Mouse (Mus musculus): Measurements from ENCODE around the gene Pacs1.

The Pacs1 gene

DNA sequence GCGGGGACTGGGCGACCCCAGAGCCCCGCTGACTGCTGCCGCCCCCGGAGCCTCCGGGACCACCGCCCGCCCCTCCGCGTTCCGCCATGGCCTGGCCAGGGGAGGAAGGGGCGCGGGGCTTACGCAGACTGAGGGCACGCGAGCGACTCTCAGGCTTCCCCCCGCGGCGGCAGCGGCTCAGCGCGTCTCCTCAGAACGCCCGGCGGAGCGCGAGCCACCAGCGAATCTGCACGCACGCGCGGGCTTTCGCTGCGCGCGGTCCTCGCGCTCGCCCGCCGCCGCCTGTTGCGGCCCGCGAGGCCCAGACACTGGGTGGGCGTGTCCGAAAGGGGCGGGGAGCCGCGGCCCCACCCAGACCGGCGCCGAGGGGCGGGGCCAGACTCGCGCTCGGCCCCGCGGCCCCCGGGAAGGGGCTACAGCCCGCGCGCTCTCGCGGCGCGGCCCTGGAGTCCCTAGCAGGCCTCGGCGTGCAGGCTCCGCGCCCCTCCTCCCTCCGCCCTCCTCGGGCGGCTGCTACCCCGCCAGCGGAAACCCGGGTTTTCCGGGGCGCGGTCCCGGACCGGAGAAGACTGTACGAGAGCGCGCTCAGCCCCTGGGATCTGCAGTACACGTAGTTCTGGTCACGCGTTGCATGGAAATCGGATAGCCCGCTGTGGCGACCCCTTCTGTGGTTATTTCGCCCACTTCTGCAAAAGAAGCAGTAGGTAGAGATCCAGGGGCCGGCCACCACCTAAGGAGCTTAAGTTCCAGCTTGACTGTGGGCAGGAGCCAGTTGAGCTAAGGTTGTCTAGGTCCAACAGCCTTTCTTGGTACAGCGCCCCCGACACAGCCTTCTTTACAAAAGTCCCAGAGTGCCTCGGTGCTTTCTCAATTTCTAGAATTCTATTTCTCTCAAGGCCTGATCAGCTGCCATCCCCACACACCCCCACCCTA is at the start of gene Pacs1:
Gene Pacs1 (minus strand): TSS at position 319 of the 933 bp plus-strand sequence.
- peak; percentile 88 to 89 for DNase-seq

DNA sequence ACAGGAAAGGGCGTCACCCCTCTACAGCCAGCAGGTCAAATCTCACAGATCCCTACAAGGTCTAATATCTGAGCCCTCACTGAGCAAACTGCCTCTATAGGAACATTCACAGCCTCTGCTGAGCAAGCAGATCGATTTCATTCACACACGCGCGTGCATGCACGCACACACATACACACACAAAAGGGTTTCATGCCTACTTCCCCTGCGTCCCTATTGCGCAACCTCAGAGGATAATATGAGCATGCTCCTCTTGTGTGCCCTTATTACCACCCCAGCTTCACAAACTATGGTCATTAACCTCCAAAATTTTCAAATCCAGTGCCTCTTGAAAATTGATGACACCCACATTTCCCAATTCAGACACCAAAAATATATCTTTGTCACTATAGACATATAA is 40.3 kb upstream of the Pacs1 start:
- no peak for DNase-seq

DNA sequence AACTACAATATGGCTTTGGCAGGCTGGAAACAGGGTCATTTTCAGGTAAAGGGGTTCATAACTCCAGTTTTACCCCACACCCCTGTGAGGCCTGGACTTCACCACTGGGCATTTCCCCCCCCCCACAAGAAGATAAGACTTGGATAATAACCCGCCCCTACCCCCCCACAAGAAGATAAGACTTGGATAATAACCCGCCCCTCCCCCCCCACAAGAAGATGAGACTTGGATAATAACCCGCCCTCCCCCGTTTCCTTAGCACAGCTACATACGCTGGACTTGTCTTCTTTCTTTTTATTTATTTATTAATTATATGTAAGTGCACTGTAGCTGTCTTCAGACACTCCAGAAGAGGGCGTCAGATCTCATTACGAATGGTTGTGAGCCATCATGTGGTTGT is 36.1 kb upstream of the Pacs1 start:
- DNase-seq = no peak

DNA sequence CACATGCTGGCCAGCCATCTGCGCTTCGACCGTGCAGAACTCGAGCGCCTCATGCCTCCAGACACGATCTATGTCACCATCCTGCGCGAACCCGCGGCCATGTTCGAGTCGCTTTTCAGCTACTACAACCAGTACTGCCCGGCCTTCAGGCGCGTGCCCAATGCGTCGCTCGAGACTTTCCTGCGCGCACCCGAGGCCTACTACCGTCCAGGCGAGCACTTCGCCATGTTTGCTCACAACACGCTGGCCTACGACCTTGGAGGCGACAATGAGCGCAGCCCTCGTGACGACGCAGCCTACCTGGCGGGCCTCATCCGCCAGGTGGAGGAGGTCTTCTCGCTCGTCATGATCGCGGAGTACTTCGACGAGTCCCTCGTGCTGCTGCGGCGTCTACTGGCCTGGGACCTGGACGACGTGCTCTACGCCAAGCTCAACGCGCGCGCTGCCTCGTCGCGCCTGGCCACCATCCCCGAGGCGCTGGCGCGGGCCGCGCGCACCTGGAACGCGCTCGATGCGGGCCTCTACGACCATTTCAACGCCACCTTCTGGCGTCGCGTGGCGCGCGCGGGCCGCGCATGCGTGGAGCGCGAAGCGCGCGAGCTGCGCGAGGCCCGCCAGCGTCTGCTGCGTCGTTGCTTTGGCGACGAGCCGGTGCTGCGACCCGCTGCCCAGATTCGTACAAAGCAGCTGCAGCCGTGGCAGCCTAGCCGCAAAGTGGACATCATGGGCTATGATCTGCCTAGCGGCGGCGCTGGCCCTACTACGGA is 34.2 kb upstream of the Pacs1 start:
- no peak for DNase-seq

DNA sequence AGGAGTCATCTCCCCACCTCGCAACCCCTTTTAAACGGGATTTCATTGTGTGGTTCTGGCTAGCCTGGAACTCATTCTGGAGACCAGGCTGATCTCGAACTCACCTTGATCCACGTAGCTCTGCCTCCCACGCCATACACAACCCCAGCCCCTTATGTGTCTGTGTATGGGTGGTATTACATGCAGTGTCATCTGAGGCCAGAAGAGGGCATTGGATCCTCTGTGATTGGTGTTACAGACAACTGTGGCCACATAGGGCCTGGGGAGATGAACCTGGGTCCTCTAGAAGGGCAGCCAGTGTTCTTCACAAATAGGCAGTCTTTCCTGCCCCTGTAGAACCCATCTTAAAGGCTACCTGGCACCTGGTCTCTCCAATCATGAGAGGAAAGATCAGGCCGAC is 33.4 kb upstream of the Pacs1 start:
- no peak for DNase-seq

DNA sequence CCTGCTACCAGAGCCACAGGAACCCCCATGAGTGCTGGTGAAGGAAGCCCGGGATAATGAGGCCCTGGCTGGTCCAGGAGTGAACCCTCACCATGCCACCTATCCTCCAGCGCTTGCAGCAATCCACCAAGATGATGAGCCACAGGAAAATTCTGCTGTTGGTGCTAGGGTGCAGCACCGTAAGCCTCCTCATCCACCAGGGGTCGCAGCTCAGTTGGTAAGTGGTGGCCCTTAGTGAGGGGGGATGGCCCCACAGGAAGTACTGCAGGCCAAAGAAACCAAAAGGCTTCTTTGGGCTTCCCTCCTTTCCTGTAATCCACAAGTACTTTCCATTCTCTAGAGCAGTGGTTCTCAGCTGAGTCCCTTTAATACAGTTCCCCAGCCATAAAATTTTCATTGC is 29.5 kb upstream of the Pacs1 start:
- DNase-seq = peak; percentile 52 to 74

DNA sequence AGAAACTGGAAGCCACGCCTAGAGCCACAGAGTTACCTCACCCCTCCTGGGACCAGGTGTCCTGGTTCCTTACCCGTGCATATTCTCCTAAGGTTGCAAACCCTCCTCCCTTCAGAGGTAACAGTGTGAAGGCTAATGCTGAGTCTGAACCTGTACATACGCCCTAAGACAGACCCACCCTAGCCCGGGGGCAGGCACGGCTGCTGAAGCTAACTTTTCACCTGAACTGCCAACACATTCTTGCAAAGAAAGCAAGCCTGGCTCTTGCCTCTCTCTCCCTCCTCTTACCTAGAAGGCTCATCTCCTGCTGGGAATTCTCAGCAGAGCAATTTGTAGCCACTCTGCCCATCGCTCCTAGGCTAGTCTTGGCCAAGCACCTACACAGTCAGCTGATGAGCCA is 27.7 kb upstream of the Pacs1 start:
- DNase-seq = no peak

DNA sequence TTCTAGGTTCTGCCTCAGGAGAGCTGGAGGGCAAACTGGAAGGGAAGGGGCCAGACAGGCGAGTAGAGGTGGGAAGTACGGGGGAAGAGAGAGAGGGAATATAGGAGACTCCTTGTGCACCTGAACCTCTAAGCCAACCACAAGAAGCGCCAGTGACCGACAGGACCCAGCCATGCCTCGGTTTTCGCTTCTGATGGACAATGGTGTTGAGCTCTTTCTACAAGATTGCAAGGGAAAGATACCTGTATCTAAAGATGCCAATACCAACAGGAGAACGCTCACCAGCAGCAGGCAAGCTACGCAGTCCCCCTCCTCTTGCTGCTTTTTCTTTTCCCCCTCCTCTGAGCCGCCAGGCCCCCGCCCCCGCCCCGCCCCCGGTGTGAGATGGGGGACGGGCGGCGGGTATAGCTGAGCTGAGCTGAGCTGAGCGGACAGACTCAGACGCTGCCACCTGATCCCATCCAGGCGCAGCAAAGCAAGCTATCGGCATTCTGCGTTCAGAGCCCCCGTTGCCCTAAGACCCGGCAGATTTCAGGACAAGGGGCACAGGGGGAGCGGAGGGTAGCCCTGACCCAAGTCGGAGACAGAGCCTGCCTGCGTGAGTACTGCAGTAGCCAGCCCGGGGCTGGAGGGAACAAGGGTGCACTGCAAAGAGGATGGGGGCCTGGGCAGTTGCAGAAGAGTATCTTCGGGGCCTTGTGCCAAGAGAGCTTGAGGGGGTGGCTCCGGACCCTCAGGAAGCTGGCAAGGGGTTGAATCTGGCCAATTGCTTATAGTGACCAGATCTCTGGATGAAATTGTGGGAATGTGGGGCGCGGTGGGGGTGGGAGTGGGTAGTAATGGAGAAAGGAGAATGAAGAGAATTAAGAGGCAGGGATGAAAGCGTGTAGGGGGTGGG is 25.2 kb upstream of the Pacs1 start, which contains the start of gene Gal3st3:
Gene Gal3st3 (plus strand): TSS at position 429 of the 898 bp plus-strand sequence.
- no peak for DNase-seq

DNA sequence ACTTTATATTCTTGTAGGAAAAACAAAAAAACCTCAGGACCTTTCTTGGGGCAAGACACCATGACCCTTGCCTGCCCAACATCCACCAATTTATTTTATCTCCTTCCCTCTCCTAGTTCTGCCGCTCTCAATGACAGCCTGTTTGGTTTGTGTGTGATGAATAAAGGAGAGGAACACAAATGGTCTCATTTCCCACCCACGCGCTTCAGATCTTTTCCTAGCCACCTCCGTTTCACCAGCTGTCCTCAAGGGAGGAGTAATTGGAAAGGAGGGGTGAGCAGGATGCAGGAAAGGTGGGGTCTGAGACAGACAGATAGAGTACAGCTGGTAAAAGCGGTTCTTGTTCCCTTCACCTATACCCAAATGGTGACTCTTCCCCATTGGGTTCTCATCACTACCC is 23.7 kb upstream of the Pacs1 start:
- no peak for DNase-seq

DNA sequence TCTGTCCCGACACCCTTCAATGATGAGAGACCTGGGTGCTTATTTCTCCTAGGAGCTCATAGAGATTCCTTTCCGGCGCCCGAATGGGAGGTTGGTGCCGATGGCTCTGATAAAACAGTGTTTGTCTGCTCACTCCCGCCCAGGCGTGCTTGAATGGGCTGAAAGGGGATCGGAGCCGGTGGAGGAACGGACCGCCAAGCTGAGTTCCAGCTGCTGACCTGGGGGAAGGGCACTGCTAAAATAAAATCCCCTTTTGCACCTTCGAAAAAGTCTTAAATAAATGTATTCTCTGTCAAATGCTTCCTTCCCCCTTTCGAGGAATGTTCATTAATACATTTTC is 22.8 kb upstream of the Pacs1 start:
- no peak for DNase-seq

DNA sequence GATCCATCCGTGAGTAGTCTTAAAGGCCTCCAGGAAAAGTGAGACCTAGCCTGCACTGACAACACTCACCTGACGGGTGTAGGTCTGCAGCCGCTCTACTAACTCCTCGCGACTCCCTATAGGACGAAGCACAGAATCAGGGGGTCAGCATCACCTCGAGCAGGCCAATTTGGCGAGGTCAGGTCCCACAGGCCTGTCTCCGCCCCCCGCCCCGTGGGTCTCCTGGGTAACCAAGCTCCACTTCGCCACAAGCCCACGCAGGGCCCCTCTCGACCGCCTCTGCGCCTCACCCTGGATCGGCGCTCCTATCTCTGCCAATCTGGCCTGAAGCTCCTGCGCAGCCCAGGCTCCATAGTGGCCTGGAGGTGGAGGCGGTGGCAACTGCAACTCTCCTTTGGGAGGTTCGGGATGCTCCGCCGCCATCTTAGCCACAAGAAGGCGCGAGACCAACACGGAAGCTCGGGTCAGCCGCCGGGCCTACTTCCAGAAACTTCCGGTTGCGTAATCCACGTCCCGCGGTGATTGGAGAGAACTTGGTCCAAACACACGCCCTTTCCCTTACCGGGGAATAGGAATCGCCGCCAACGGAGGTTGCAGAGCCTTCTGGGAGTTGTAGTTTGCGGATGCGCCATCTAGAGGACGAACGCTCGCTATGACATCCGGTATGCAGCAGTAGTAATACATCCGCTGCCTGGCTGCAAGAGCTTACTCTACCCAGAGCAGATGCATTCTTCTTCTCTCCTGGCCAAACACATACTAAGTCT is 22.2 kb upstream of the Pacs1 start, which contains the start of gene Sf3b2:
Gene Sf3b2 (minus strand): TSS at position 484 of the 764 bp plus-strand sequence.
- DNase-seq = peak; percentile 87 to 94

DNA sequence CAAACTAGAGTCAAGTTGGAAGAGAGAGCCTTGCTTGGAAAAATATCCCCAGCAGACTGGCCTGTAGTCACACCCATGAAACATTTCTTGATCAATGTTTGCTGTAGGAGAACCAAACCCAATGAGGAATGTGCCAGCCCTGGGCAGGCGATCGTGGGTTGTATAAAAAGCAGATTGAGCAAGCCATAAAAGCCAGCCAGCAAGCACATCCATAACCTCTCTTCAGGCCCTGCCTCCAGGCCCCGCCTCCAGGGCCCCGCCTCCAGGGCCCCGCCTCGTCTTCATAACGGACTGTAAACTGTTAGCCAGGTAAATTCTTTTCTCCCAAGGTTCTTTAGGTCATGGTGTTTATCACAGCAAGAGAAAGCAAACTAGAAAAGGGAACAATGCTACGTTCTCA is 5.5 kb upstream of the Pacs1 start:
- no peak for DNase-seq

DNA sequence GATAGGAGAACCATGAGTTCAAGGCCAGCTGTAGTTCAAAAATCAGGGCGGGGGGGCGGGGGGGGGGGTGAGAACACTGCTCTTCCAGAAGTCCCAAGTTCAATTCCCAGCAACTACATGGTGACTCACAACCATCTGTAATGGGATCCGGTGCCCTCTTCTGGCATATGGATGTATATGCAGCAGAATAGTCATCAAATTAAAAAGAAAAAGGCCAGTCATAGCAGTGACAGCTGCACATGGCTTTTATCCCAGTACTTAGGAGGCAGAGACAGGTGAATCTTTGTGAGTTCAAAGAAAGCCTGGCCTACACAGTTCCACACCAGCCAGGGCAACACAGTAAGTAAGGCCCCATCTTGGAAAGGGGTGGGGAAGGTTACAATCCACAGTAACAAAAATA is 4.2 kb upstream of the Pacs1 start:
- no peak for DNase-seq

DNA sequence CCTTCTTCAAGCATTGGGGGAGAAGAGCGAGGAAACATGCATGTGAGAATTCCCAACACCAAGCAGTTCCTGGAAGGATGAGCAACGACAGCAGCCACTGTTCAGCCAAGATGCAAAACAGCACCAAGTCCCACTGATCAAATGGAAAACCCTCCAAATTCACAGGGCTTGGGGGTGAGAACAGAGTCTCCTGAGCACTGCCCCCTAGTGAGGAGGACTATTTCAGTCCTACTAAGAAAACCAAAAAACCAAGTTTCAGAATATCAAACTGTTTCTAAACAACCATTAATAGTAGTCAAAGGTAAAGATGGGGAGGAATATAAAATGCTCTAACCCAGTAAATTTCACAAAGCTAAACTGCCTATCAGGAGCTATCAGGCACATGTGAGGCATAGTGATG is 3.6 kb upstream of the Pacs1 start:
- DNase-seq = no peak

DNA sequence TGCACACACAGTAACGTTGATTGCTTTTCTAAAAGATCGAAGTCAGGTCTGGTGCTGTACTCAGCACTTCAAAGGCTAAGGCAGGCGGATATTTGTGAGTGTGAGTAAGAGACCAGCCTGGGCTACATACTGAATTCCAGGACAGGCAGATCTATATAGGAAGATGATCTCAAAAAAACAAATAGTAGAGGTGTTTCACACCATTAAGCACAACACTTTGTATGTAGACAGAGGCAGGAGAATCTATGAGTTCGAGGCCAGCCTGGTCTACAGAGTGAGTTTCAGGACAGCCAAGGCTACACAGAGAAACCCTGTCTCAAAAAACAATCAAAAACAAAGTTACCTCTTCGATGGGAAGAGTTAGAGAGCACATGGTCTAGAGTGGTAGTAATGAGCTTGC is 2.8 kb upstream of the Pacs1 start:
- no peak for DNase-seq

DNA sequence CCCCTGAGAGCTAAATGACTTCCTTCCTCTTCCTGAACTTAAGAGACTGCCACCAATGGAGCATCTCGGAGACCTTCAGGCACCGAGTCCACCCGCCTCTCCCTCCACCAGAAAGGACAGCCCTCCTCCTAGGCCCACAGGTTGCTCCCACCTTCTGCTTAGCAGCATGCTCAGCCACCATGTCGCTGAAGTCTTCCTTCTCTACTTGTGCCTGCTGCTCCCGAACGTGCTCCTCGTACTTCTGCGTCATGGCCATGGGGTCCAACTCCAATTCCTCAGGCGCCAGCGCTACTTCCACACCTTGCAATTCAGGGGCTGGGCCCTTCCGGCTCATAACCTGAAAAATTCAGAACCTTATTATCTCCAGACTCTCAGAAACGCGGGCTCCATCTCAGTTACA is 1.7 kb upstream of the Pacs1 start:
- no peak for DNase-seq

DNA sequence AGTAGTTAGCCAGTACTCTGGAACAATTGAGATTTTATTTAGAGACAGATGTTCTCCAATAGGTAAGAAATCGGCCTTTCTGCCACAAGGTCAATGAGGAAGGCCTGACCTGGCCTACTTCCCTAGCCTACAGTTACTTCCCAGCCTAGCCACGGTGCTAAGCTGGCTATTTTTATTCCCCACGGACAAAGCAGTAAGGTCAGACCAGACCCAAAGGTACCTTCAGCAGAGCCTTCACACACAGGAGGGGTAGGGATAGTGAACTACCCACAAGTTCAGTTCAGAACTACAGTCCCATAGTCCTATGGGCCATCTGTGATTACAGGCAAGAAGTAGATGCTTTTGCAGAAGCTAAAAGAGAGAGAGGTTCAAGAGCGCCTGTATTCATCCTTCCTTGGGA is 997 bp upstream of the Pacs1 start:
- no peak for DNase-seq

DNA sequence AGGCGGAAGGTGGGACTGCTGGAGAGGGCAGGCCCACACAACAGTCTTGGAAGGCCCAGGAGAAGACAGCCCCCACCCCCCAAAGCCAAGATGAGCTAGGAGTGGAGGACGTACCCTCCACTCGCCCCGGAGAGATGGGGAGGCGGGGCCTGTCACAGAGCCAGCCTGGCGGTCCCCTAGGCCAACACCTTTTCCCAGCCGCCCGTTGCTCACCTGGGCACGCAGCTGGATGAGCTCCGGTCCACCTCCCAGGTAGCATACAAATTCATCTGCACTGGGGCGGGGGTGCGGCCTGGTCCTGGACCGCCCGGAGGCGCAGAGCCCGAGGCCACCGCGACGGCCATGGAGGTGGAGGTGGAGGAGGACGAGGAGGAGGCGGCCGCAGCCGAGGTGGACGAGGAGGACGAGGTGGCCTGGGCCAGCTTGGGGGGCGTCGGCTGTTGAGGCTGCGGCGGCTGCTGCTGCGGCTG is 558 bp downstream of the Pacs1 start:
- DNase-seq = peak in 1 of 2 experiments; percentile 35

DNA sequence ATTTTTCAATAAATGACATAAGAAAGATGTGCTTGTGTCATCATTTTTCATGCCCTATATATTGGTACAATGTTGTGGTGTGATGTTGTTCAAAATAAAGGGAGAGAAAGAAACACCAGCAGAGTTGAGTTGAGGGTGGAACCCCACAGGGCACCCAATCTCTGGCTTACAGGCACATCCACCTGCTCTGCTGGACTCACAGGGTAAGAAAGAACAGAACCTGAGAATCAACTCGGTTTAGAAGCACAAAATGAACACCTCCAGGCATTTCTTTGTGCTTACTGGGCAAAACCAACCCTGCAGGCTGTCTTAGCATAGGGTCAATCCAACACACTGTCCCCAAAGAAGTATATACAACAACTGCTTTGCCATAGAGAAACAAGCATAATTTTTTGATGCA is 1.5 kb downstream of the Pacs1 start:
- no peak for DNase-seq

DNA sequence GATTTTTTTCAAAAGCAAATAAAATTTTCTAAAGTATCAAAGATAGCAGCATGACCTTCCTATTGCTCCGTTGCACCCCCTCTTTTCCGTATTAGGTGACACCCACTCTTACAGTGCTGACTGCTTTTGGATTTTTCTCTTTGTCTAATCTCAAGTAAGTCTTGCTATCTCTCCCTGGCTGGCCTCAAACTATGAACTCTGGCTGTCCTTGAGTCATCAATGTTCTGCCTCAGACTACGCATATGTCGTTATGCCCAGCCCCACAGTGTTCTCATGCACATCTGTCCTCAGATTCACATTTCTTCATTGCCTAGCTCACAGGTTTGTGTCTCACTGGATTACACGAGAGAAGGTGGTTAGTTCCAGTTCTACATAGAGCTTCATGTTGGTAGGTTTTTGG is 3.5 kb downstream of the Pacs1 start:
- no peak for DNase-seq

DNA sequence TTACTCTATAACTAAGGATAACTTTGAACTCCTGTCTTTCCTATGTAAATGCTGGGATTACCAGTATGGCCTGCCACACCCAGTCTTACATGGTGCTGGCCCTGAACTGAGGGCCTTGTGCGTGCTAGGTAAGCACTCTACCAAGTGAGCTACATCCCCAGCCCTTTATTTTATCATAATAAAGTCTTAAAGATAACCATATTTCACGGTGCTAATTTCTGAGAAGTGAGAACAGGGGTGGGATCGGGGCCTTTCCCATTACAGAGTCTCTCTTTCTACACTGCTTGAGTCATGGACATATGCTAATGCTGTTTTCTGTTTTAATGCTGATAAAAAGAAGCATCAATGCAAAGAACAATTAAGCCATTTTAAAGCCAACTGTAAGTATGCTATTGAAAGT is 4.0 kb downstream of the Pacs1 start:
- DNase-seq = no peak

DNA sequence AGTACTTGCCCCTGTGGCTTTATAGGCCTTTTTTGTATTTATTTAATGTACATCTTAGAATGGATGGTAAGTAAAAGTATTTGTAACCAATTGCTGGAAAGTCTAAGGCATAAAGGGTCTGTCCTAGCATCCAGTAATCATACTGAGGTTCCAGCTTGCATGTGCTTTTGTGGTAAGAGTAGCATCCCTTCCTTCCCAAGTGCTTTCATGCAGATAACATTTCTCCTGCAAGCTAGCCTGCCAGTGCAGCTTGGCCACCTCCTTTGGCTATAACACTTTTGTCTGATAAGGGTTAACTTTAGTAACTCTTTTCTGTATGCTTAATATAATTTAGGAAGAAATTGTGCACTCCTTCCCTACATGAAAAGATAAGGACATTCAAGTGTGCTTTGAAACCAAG is 4.9 kb downstream of the Pacs1 start:
- DNase-seq = no peak
